8 mouse cellular contexts compared by ENCODE assay signal in genomic region chr4:21687783-21688702, GRCm38 (mm10). TPM values are rescaled to one million over a fixed set of nuclear protein-coding genes. Genes with fewer than 3 reads are reported as not detected.
A peak's percentile ranks its signal among the peaks of the same experiment; 100 is the strongest.
DNase-seq lines count a peak whose midpoint lies in the region; ATAC-seq and TF ChIP-seq lines count a peak whose summit lies in the region.

No protein-coding gene starts in this region.

- H3K9me3 ChIP-seq in lung, embryonic 14.5 days (ENCODE audit: low read depth, low read length), result no peaks in the 10 kb centered on the region
- no peaks in the 10 kb centered on the region for H3K9me3 ChIP-seq in embryonic facial prominence, embryonic 12.5 days
- H3K9me3 ChIP-seq in hindbrain, embryonic 14.5 days (ENCODE audit: control insufficient read depth, low read length), result no peaks in the 10 kb centered on the region
- H3K9me3 ChIP-seq in midbrain, embryonic 14.5 days (ENCODE audit: control insufficient read depth, low read length), result 0 out of 2 replicates have a peak, but pooled peaks cover under 1% of the 10 kb centered on the region

- peak overlapping the region; percentile 9; the same call in 1 of the 2 replicates for H3K9ac ChIP-seq in lung, embryonic 14.5 days
- H3K9ac ChIP-seq in embryonic facial prominence, embryonic 12.5 days, result peak overlapping the region; percentile 30; the same call in 1 of the 2 replicates
- peak overlapping the region; percentile 46 for H3K9ac ChIP-seq in hindbrain, embryonic 14.5 days
- H3K9ac ChIP-seq in midbrain, embryonic 14.5 days (replicated peaks; ENCODE audit: low read length), result peak overlapping the region; percentile 42

- TF ChIP-seq CTCF in lung, embryonic 14.5 days (IDR thresholded peaks at IDR 0.05; ENCODE audit: low read depth), result no peak

- ATAC-seq in lung, embryonic 14.5 days (ENCODE audit: insufficient read depth), result peak; percentile 66
- 0 out of 2 replicates have a peak, but pooled peaks have one; percentile 26 for ATAC-seq in embryonic facial prominence, embryonic 12.5 days (ENCODE audit: insufficient number of reproducible peaks, insufficient read depth, low FRiP score, low TSS enrichment)
- peak; percentile 66 for ATAC-seq in hindbrain, embryonic 14.5 days (ENCODE audit: low FRiP score)
- ATAC-seq in midbrain, embryonic 14.5 days (ENCODE audit: low FRiP score, low TSS enrichment), result peak; percentile 55

- WGBS in lung, embryonic 14.5 days, result 2% methylated on average over 41 of the region's 51 CpGs
- WGBS in embryonic facial prominence, embryonic 12.5 days, result 3% methylated on average over 51 of the region's 51 CpGs
- WGBS in hindbrain, embryonic 14.5 days, result under 1% methylated on average over 35 of the region's 51 CpGs
- WGBS in midbrain, embryonic 14.5 days, result under 1% methylated on average over 50 of the region's 51 CpGs

- DNase-seq in lung, embryonic 14.5 days, result no peak
- no peak for DNase-seq in lung, postnatal 10 days
- DNase-seq in hindbrain, embryonic 14.5 days (ENCODE audit: low spot score), result no peak
- DNase-seq in midbrain, embryonic 14.5 days, result peak; percentile 60
- no peak for DNase-seq in thymus, postnatal 10 days (ENCODE audit: low spot score in 2 of 2)
- DNase-seq in urinary bladder, postnatal 36 days (ENCODE audit: low spot score in 2 of 2), result no peak
- DNase-seq in layer of hippocampus, postnatal 10 days (ENCODE audit: low spot score in 2 of 2), result no peak

- no peak overlapping the region for H3K27ac ChIP-seq in lung, embryonic 14.5 days (ENCODE audit: low read depth)
- H3K27ac ChIP-seq in embryonic facial prominence, embryonic 12.5 days, result no peak overlapping the region
- peak overlapping the region; percentile 62 for H3K27ac ChIP-seq in hindbrain, embryonic 14.5 days
- 0 out of 2 replicates have a peak overlapping the region, but pooled peaks have one; percentile 57 for H3K27ac ChIP-seq in midbrain, embryonic 14.5 days (replicated peaks; ENCODE audit: low read depth, low read length)

- peak overlapping the region; percentile 44 for H3K4me3 ChIP-seq in lung, embryonic 14.5 days (ENCODE audit: low read depth, low read length)
- H3K4me3 ChIP-seq in embryonic facial prominence, embryonic 12.5 days, result peak overlapping the region; percentile 30
- peak overlapping the region; percentile 43 for H3K4me3 ChIP-seq in hindbrain, embryonic 14.5 days (replicated peaks; ENCODE audit: low read length)
- peak overlapping the region; percentile 39 for H3K4me3 ChIP-seq in midbrain, embryonic 14.5 days (replicated peaks; ENCODE audit: low read depth, low read length)

- no peaks in the 10 kb centered on the region for H3K36me3 ChIP-seq in lung, embryonic 14.5 days (ENCODE audit: insufficient read depth)
- no peaks in the 10 kb centered on the region for H3K36me3 ChIP-seq in embryonic facial prominence, embryonic 12.5 days
- H3K36me3 ChIP-seq in hindbrain, embryonic 14.5 days (replicated peaks; ENCODE audit: control insufficient read depth, insufficient read depth), result no peaks in the 10 kb centered on the region
- H3K36me3 ChIP-seq in midbrain, embryonic 14.5 days (ENCODE audit: control insufficient read depth, insufficient read depth, low read length), result no peaks in the 10 kb centered on the region

- peak overlapping the region; percentile 75 for H3K4me2 ChIP-seq in lung, embryonic 14.5 days
- H3K4me2 ChIP-seq in embryonic facial prominence, embryonic 12.5 days (replicated peaks), result peak overlapping the region; percentile 67
- H3K4me2 ChIP-seq in hindbrain, embryonic 14.5 days (replicated peaks), result peak overlapping the region; percentile 72
- H3K4me2 ChIP-seq in midbrain, embryonic 14.5 days (ENCODE audit: low read length), result peak overlapping the region; percentile 77

- H3K4me1 ChIP-seq in lung, embryonic 14.5 days (ENCODE audit: insufficient read depth), result no peaks in the 10 kb centered on the region
- no peaks in the 10 kb centered on the region for H3K4me1 ChIP-seq in embryonic facial prominence, embryonic 12.5 days
- H3K4me1 ChIP-seq in hindbrain, embryonic 14.5 days (replicated peaks; ENCODE audit: control insufficient read depth, insufficient read depth, low read length), result 0 out of 2 replicates have a peak, but pooled peaks cover 4% of the 10 kb centered on the region
- H3K4me1 ChIP-seq in midbrain, embryonic 14.5 days (ENCODE audit: control insufficient read depth, insufficient read depth, low read length), result peaks cover 13% of the 10 kb centered on the region

- peaks cover 100% of the 10 kb centered on the region for H3K27me3 ChIP-seq in lung, embryonic 14.5 days (ENCODE audit: insufficient read depth, low read length)
- H3K27me3 ChIP-seq in embryonic facial prominence, embryonic 12.5 days, result peaks cover 92% of the 10 kb centered on the region
- peaks cover 93% of the 10 kb centered on the region for H3K27me3 ChIP-seq in hindbrain, embryonic 14.5 days (ENCODE audit: control insufficient read depth, insufficient read depth, low read length)
- peaks cover 89% of the 10 kb centered on the region for H3K27me3 ChIP-seq in midbrain, embryonic 14.5 days (ENCODE audit: control insufficient read depth, insufficient read depth, low read length)

RNA-seq across cellular contexts. Expression of gene Prdm13, which starts 2.3 kb away (rescaled TPM):
- not detected in 2 replicates for polyA plus RNA-seq in lung, embryonic 14.5 days (2014; fragmentation: Nextera tagmentation; extraction: Ambion mirVana)
- 0.15 and 0.18 TPM in 2 replicates for polyA plus RNA-seq in embryonic facial prominence, embryonic 12.5 days (2016; fragmentation: Nextera tagmentation; extraction: Ambion mirVana)
- 0.40 and 0.64 TPM in 2 replicates for polyA plus RNA-seq in hindbrain, embryonic 14.5 days (2014; fragmentation: Nextera tagmentation; extraction: Ambion mirVana)
- 0.42 and 0.63 TPM in 2 replicates for polyA plus RNA-seq in midbrain, embryonic 14.5 days (2014; fragmentation: Nextera tagmentation; extraction: Ambion mirVana)
- not detected for total RNA-seq in layer of hippocampus, postnatal 10 days (2021)

RNA-seq across cellular contexts. Expression of gene Ccnc, which starts 39.5 kb away (rescaled TPM):
- polyA plus RNA-seq in lung, embryonic 14.5 days (2014; fragmentation: Nextera tagmentation; extraction: Ambion mirVana), result 46.8 and 51.1 TPM in 2 replicates
- polyA plus RNA-seq in embryonic facial prominence, embryonic 12.5 days (2016; fragmentation: Nextera tagmentation; extraction: Ambion mirVana), result 43.4 and 48.6 TPM in 2 replicates
- polyA plus RNA-seq in hindbrain, embryonic 14.5 days (2014; fragmentation: Nextera tagmentation; extraction: Ambion mirVana), result 71.7 and 73.7 TPM in 2 replicates
- polyA plus RNA-seq in midbrain, embryonic 14.5 days (2014; fragmentation: Nextera tagmentation; extraction: Ambion mirVana), result 78.0 and 80.0 TPM in 2 replicates
- 10 to 100 TPM; 34.1 to 46.6 TPM for total RNA-seq in layer of hippocampus, postnatal 10 days (2021)

Comparison
In these comparisons a context has a peak if more than half of its experiments do, and no peak if none do; other contexts are left out.
1. H3K27ac ChIP-seq: peak in hindbrain, embryonic 14.5 days (single experiment) and midbrain, embryonic 14.5 days (single experiment); none in lung, embryonic 14.5 days (single experiment) and embryonic facial prominence, embryonic 12.5 days (single experiment).
2. Peak in every context shown above with its lines, with median percentiles within 50 percentile points of each other: ATAC-seq, H3K4me2 ChIP-seq, H3K4me3 ChIP-seq and H3K9ac ChIP-seq.